Mouse (Mus musculus) CH12.LX (cell line): Measurements from ENCODE around the gene Plau. TPM values are rescaled to one million over a fixed set of nuclear protein-coding genes. Genes with fewer than 3 reads are reported as not detected.

ENCODE experiments used
- DNase-seq: peaks from one replicate; pipeline ENCODE4 v3.0.0-alpha.2; 2013; ENCODE audit errors: extremely low read depth
- H3K27ac ChIP-seq: 2 replicates; pipeline ENCODE4 v1.5.1; 2012; ENCODE audit warnings: low read depth, mild to moderate bottlenecking, control low read depth, moderate library complexity; ENCODE audit not compliant: insufficient read depth
- H3K27me3 ChIP-seq: replicated peaks from 2 replicates; pipeline ENCODE3; 2012; ENCODE audit warnings: inconsistent platforms
- H3K36me3 ChIP-seq, 2 experiments: replicated peaks in 1 of 2; 2 replicates each; pipeline versions ENCODE3 to v1.6.1; 2012; ENCODE audit warnings: inconsistent platforms in 1 of 2, low read length in 1 of 2, mild to moderate bottlenecking in 1 of 2, mixed read lengths in 1 of 2, moderate library complexity in 1 of 2; ENCODE audit not compliant: control insufficient read depth in 1 of 2, insufficient read depth in 1 of 2
- H3K4me1 ChIP-seq, 2 experiments: 2 replicates each; pipeline ENCODE4 v1.6.1; 2012; ENCODE audit warnings: inconsistent platforms in 1 of 2, moderate library complexity in 1 of 2; ENCODE audit not compliant: insufficient read depth in 2 of 2, control insufficient read depth in 1 of 2
- H3K4me2 ChIP-seq: 2 replicates; pipeline ENCODE4 v1.6.1; 2012; ENCODE audit warnings: low read depth, mild to moderate bottlenecking, control low read depth; ENCODE audit not compliant: poor library complexity, insufficient read depth, severe bottlenecking
- H3K4me3 ChIP-seq, 3 experiments: fragments of 150-350 bp in 1 of 3; sonication (generic) in 1 of 3; replicated peaks in 1 of 3; 2 replicates each; pipeline versions ENCODE3 to v1.5.1; 2011 to 2012; ENCODE audit warnings: low read depth in 2 of 3, low read length in 2 of 3, mild to moderate bottlenecking in 2 of 3, moderate library complexity in 2 of 3, control low read depth in 1 of 3, improper control_type of control experiment in 1 of 3, inconsistent platforms in 1 of 3, mixed read lengths in 1 of 3; ENCODE audit not compliant: poor library complexity in 1 of 3
- H3K79me2 ChIP-seq: replicated peaks from 2 replicates; pipeline ENCODE4 v1.6.1; 2012; ENCODE audit warnings: mild to moderate bottlenecking, moderate library complexity; ENCODE audit not compliant: control insufficient read depth, poor library complexity, insufficient read depth, severe bottlenecking; ENCODE audit errors: extremely low read depth
- H3K9ac ChIP-seq: 2 replicates; pipeline ENCODE4 v1.6.1; 2012; ENCODE audit warnings: low read depth, mild to moderate bottlenecking, control low read depth, moderate library complexity; ENCODE audit not compliant: insufficient read depth
- H3K9me3 ChIP-seq: replicated peaks from 2 replicates; pipeline ENCODE3; 2012; ENCODE audit warnings: low read length, inconsistent platforms, mixed read lengths
- ELF1 ChIP-seq: IDR thresholded peaks from 2 replicates; pipeline ENCODE4 v1.6.1; 2014; ENCODE audit warnings: low read depth, mild to moderate bottlenecking, inconsistent platforms, low read length, improper control_type of control experiment
- POLR2A ChIP-seq: IDR thresholded peaks from 2 replicates; pipeline ENCODE4 v1.6.1; 2011; ENCODE audit warnings: low read depth, mild to moderate bottlenecking, improper control_type of control experiment, low read length
- TCF12 ChIP-seq: IDR thresholded peaks from 2 replicates; pipeline ENCODE4 v1.6.1; 2014; ENCODE audit warnings: low read depth, mild to moderate bottlenecking, inconsistent platforms, low read length, improper control_type of control experiment
- dilution Hi-C: fragments of 300-500 bp; cut with MboI; formaldehyde crosslinking; loops from 2 replicates; pipeline ENCODE4 v1.14.3; 2020; ENCODE audit warnings: low sequenced_read_pairs; ENCODE audit not compliant: extremely low pct_unique_long_range_greater_than_20kb, extremely low pct_ligation_motif_present
- in situ Hi-C: fragments of 300-500 bp; cut with MboI; formaldehyde crosslinking; loops from 3 replicates; pipeline ENCODE4 v1.14.3; 2019; ENCODE audit warnings: low sequenced_read_pairs, low pct_ligation_motif_present, low pct_unique_long_range_greater_than_20kb, mixed read lengths
- polyA plus RNA-seq: library from polyadenylated mRNA; unstranded; fragments of >175 nt; gene quantifications from 2 replicates; pipeline ENCODE4 v1.2.1, GENCODE M21; 2012; ENCODE audit warnings: low read depth; ENCODE audit not compliant: insufficient read length
- total RNA-seq, 2 experiments: library from RNA; depleted of rRNA; stranded (reverse); fragments of 300-350 nt in 1 of 2; fragments of >200 nt in 1 of 2; gene quantifications; 2 replicates each; pipeline ENCODE4 v1.2.3; 2012 to 2014

Plau gene
- total and polyA plus RNA-seq, 3 experiments, result 1.8 to 2.8 (median 2.4) TPM

- H3K4me1 ChIP-seq, result 0 out of 4 replicates have a peak, but pooled peaks cover 0 to 2% of the 10 kb centered on the region in 2 experiments
- H3K9me3 ChIP-seq, result no peaks in the 10 kb centered on the region
- TF ChIP-seq TCF12, result no peak
- no peak for TF ChIP-seq ELF1
- TF ChIP-seq POLR2A, result no peak
- TF ChIP-seq, all 38 proteins: peak for 0
- Histone ChIP-seq H3K4me2 (no peak overlapping the region), H3K79me2 (no peaks in the 10 kb centered on the region), H3K27ac (no peak overlapping the region), H3K4me3 (no peak overlapping the region), H3K27me3 (no peaks in the 10 kb centered on the region), H3K36me3 (no peaks in the 10 kb centered on the region), H3K9ac (no peak overlapping the region)
- dilution Hi-C loops (no loop called here), in situ Hi-C loops (no loop called here)
- no peak for DNase-seq
Observed at GRCm38 (mm10) chr14:20891941-20892402, 55.5 kb downstream of the Plau start.

Other genes with a start within 250 kb of the Plau start
- gene Usp54, start 195.6 kb upstream of the Plau start, total RNA-seq (2012; rRNA removed), result 5.3 TPM in 2 replicates
- gene Usp54, start 195.6 kb upstream of the Plau start, total RNA-seq (2014; rRNA removed), result 4.5 and 5.4 TPM in 2 replicates
- 9.1 and 11.7 TPM in 2 replicates for gene Usp54, start 195.6 kb upstream of the Plau start, polyA plus RNA-seq
- 1.0 and 1.7 TPM in 2 replicates for gene Myoz1, start 180.1 kb upstream of the Plau start, total RNA-seq (2012; rRNA removed)
- 1.6 and 2.4 TPM in 2 replicates for gene Myoz1, start 180.1 kb upstream of the Plau start, total RNA-seq (2014; rRNA removed)
- 2.3 and 2.6 TPM in 2 replicates for gene Myoz1, start 180.1 kb upstream of the Plau start, polyA plus RNA-seq
- gene Synpo2l, start 168.3 kb upstream of the Plau start, total RNA-seq (2012; rRNA removed), result 0.04 TPM in 2 replicates
- not detected in 2 replicates for gene Synpo2l, start 168.3 kb upstream of the Plau start, total RNA-seq (2014; rRNA removed)
- 0.13 and 0.26 TPM in 2 replicates for gene Synpo2l, start 168.3 kb upstream of the Plau start, polyA plus RNA-seq
- gene Sec24c, start 162.4 kb upstream of the Plau start, total RNA-seq (2012; rRNA removed), result 95.9 and 103 TPM in 2 replicates
- 51.2 and 57.0 TPM in 2 replicates for gene Sec24c, start 162.4 kb upstream of the Plau start, total RNA-seq (2014; rRNA removed)
- 107 and 122 TPM in 2 replicates for gene Sec24c, start 162.4 kb upstream of the Plau start, polyA plus RNA-seq
- gene Fut11, start 141.7 kb upstream of the Plau start, total RNA-seq (2012; rRNA removed), result 2.6 and 2.9 TPM in 2 replicates
- 3.5 and 3.7 TPM in 2 replicates for gene Fut11, start 141.7 kb upstream of the Plau start, total RNA-seq (2014; rRNA removed)
- 3.8 and 4.0 TPM in 2 replicates for gene Fut11, start 141.7 kb upstream of the Plau start, polyA plus RNA-seq
- 184 and 191 TPM in 2 replicates for gene Chchd1, start 133.7 kb upstream of the Plau start, total RNA-seq (2012; rRNA removed)
- gene Chchd1, start 133.7 kb upstream of the Plau start, total RNA-seq (2014; rRNA removed), result 391 and 402 TPM in 2 replicates
- 157 and 166 TPM in 2 replicates for gene Chchd1, start 133.7 kb upstream of the Plau start, polyA plus RNA-seq
- 22.6 and 22.8 TPM in 2 replicates for gene Zswim8, start 129.1 kb upstream of the Plau start, total RNA-seq (2012; rRNA removed)
- gene Zswim8, start 129.1 kb upstream of the Plau start, total RNA-seq (2014; rRNA removed), result 8.7 and 9.5 TPM in 2 replicates
- gene Zswim8, start 129.1 kb upstream of the Plau start, polyA plus RNA-seq, result 33.9 and 39.6 TPM in 2 replicates
- gene Ndst2, start 102.1 kb upstream of the Plau start, total RNA-seq (2012; rRNA removed), result 17.8 and 21.1 TPM in 2 replicates
- gene Ndst2, start 102.1 kb upstream of the Plau start, total RNA-seq (2014; rRNA removed), result 9.9 and 11.4 TPM in 2 replicates
- 18.0 and 20.2 TPM in 2 replicates for gene Ndst2, start 102.1 kb upstream of the Plau start, polyA plus RNA-seq
- 18.5 and 19.8 TPM in 2 replicates for gene Camk2g, start 42.6 kb upstream of the Plau start, total RNA-seq (2012; rRNA removed)
- 15.7 and 17.1 TPM in 2 replicates for gene Camk2g, start 42.6 kb upstream of the Plau start, total RNA-seq (2014; rRNA removed)
- gene Camk2g, start 42.6 kb upstream of the Plau start, polyA plus RNA-seq, result 33.1 and 34.7 TPM in 2 replicates
- gene Vcl, start 92.7 kb downstream of the Plau start, total RNA-seq (2012; rRNA removed), result 2.1 and 2.6 TPM in 2 replicates
- gene Vcl, start 92.7 kb downstream of the Plau start, total RNA-seq (2014; rRNA removed), result 3.9 and 4.6 TPM in 2 replicates
- gene Vcl, start 92.7 kb downstream of the Plau start, polyA plus RNA-seq, result 4.5 and 7.1 TPM in 2 replicates
- gene Ap3m1, start 215.8 kb downstream of the Plau start, total RNA-seq (2012; rRNA removed), result 32.6 and 38.7 TPM in 2 replicates
- 73.4 and 78.3 TPM in 2 replicates for gene Ap3m1, start 215.8 kb downstream of the Plau start, total RNA-seq (2014; rRNA removed)
- 60.3 and 61.7 TPM in 2 replicates for gene Ap3m1, start 215.8 kb downstream of the Plau start, polyA plus RNA-seq
- gene Adk, start 215.9 kb downstream of the Plau start, total RNA-seq (2012; rRNA removed), result 59.0 and 84.9 TPM in 2 replicates
- gene Adk, start 215.9 kb downstream of the Plau start, total RNA-seq (2014; rRNA removed), result 123 and 129 TPM in 2 replicates
- 47.9 and 58.8 TPM in 2 replicates for gene Adk, start 215.9 kb downstream of the Plau start, polyA plus RNA-seq